Mouse (Mus musculus) ovary, postnatal 14 days (tissue): Measurements from ENCODE around the gene Trappc12.

Source experiments
- DNase-seq: peaks from one replicate; pipeline ENCODE4 v3.0.0; 2022; ENCODE audit warnings: low spot score

Trappc12 gene

DNA sequence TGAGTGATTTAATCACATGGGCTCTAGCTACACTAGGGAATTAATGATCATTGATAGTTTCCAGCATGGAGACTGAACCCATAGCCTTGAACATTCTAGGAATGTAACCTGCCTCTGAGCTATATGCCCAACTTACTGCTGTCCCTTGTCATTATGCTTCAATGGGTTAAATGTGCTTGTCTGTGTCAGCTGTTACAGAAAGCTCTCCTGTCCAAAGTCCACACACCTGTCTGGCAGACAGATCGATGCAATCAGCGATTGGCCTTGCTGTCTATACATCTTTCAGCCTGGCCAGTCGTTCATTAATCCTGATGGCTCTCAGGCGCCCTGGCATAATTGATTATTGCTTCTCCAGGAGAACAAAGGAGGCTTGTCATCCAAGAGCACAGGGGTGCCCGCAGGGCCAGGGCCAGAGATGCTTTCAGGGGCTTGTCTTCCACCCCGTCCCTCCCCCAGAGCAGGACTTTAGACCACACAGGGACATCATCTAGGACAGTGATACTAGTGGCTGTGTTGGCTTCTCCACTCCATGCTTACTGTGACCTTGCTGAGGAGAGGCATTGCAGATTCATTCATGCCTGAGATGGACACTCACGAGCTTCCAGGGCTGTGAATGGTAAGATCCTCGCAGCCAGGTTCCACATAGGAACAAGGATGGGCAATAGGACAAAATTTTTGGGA is 63.9 kb downstream of the Trappc12 start:
- DNase-seq: no peak

GRCm38 (mm10) chr12:28685771-28686170 is 64.5 kb downstream of the Trappc12 start:
- no peak for DNase-seq

GRCm38 (mm10) chr12:28684674-28685073 is 65.6 kb downstream of the Trappc12 start:
- DNase-seq: no peak

- no peak for DNase-seq
Observed at GRCm38 (mm10) chr12:28675925-28676209, 74.4 kb downstream of the Trappc12 start.

DNA sequence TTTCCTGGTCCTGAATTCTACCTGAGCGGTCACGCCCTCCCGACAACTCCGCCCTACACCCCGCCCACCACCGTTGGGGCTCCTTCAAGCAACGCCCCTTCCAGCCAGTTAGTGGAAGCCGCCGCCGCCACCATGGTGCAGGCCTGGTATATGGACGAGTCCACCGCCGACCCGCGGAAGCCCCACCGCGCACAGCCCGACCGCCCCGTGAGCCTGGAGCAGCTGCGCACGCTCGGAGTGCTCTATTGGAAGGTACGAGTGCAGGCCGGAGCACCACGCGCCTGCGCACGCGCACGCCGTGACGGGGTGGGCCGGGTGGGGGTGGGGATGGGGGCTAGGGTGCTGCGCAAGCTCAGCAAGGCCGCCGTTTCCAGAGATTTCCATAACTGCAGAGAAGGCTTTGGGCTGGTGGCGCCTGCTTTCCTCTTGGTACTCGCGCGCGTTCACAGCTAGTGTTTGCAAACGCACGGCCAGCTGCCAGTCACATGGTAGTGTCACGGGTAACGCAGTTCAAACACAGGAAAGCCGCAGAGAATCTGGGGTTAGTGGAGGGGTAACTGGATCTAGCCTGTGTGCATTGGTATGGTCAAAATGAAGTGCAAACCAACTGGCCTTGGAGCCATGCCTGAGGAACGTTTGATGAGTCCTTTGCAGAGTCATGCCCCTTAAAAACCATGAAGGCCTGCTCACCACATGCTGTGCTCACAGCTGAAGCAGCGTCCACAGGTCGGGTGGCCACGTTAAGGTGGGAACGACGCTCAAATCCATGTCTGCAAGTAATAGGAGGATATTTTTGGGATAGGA is 74.9 kb downstream of the Trappc12 start, which contains the start of gene Adi1:
Adi1 (plus strand) TSS at position 111 of the 804 bp plus-strand sequence.
- DNase-seq: peak; percentile 74

GRCm38 (mm10) chr12:28674038-28674720 is 76.1 kb downstream of the Trappc12 start:
- DNase-seq: no peak

- no peak for DNase-seq
Observed at GRCm38 (mm10) chr12:28667287-28667686, 83.0 kb downstream of the Trappc12 start.

DNA sequence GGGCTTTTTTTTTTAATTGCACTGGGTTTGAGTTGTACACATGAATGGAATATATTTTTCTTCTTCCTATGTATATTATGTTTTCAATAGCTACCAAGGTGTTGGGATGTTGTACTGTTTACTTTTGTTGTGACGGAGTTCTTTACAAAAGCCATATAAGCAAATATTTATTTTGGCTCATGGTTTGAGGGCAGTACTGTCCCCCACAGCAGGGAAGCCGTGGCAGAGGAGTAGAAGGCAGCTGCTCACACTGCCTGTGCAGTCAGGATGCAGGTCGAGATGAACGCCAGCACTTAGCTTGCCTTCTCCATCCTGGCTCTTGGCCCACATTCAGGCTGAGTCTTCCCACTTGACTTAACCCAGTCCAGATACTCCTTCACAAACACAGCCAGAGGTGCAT is 83.5 kb downstream of the Trappc12 start:
- no peak for DNase-seq

- DNase-seq: no peak
Observed at GRCm38 (mm10) chr12:28662628-28663027, 87.6 kb downstream of the Trappc12 start.

DNA sequence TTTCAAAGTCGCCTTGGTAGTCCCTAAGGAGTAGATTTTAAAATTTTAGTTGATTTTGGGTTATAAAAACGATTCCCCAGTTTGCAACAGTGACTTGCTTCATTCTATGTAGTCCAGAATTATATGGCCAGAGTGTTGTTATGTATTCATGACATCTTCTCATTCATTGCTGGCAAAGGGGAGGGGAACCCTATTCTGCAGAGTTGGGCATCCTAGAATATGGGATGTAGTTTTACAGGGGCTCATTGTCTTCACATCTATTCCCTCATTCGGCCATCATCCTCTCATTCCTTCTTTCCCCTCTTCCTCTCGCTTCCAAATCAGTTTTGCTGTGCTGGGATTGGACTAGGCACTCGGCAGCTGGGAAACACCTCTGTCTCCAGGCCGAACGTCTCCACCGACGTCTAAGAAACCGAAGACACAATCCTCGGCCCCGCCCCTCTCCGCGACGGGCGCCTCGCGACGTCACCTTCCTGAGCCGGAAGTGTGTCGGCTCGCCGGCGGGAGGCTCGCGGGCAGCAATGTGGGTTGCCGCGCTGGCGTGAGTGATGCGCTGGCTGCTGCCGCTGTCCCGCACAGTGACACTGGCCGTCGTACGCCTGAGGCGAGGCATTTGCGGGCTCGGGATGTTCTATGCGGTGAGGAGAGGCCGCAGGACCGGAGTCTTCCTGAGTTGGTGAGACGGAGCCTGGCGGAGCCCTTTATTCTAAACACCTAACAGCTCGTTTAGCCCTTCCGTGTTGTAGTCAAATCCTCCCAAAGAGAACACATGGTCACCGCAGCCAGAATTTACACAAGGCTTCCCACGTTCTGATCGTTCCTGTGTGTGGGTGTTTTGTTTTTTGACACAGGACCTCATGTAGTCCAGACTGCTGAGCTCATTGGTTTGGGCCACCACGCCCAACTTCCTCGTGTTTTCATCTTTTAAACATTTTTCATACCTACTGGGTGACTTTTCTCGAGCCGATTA is 100.8 kb downstream of the Trappc12 start, which contains the start of gene Rnaseh1:
Rnaseh1 (plus strand) TSS at position 462 of the 970 bp plus-strand sequence.
- peak; percentile 85 for DNase-seq
